Mouse (Mus musculus): ENCODE measurements at regions not wholly inside any gene's neighbourhood (a gene's known extent, or its start where the extent isn't known, plus 50 kb on each side); places are given as distances from the start of the nearest gene placed in this dataset.

- in situ Hi-C loops (cut with MboI, MseI), result no loop called here
These were observed 217.0 kb upstream of the Tbl1xr1 start for GRCm38 (mm10) chr3:21859436-21859835.

GRCm38 (mm10) chr3:21860915-21861635 lies 215.4 kb upstream of the Tbl1xr1 start:
- in situ Hi-C loops (cut with MboI, MseI), result no loop called here

- in situ Hi-C loops (cut with MboI, MseI), result no loop called here
These were observed 214.8 kb upstream of the Tbl1xr1 start for GRCm38 (mm10) chr3:21861636-21861970.

- in situ Hi-C loops (cut with MboI, MseI), result no loop called here
These were observed 212.1 kb upstream of the Tbl1xr1 start for GRCm38 (mm10) chr3:21864391-21864790.

- in situ Hi-C loops (cut with MboI, MseI), result no loop called here
These were observed 210.6 kb upstream of the Tbl1xr1 start for GRCm38 (mm10) chr3:21865856-21866255.

DNA sequence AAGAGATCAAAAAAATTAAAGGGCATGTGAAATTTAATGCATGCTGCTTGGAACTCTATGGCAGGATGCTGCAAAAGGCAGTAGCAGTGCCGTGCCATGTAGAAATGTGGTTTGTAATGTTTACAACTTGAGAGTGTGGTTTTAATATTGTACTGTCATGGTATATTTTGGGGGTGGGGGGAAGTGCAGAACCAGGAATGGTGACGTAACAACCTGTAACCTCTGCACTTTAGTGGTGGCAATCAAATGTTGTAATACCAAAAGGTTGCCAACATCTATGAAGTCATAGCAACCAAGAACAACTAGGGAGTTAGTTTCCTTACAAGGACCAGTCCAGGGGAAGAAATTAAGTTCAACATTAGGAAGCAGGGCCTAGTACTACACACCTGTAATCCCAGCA lies 198.1 kb upstream of the Tbl1xr1 start:
- in situ Hi-C loops (cut with MboI, MseI), result no loop called here

- in situ Hi-C loops (cut with MboI, MseI), result no loop called here
These were observed 192.2 kb upstream of the Tbl1xr1 start for GRCm38 (mm10) chr3:21884216-21884615.

- in situ Hi-C loops (cut with MboI, MseI), result no loop called here
These were observed 187.7 kb upstream of the Tbl1xr1 start for GRCm38 (mm10) chr3:21888710-21889109.

- in situ Hi-C loops (cut with MboI, MseI), result no loop called here
These were observed 184.5 kb upstream of the Tbl1xr1 start for GRCm38 (mm10) chr3:21891819-21892480.

GRCm38 (mm10) chr3:21892864-21893404 lies 183.5 kb upstream of the Tbl1xr1 start:
- in situ Hi-C loops (cut with MboI, MseI), result no loop called here

- in situ Hi-C loops (cut with MboI, MseI), result no loop called here
These were observed 180.9 kb upstream of the Tbl1xr1 start for GRCm38 (mm10) chr3:21895551-21895950.

DNA sequence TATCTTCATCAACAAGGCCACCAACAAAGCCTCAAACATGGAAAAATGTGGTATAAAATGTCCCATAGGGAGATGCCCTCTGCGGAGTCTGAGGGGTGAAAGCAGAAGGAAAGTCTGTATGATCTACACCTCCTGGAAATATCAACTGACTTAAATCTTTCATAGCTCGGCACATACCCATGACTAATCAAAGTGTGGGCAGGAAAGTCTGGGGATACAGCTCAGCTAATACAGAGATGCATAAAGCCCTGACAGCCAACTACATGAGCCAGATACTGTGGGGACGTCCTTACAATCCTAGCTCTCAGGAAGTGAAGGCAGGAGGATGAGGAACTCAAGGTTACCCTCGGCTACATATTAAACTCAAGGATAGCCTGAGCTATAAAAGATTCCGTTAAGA lies 178.2 kb upstream of the Tbl1xr1 start:
- in situ Hi-C loops (cut with MboI, MseI), result no loop called here

DNA sequence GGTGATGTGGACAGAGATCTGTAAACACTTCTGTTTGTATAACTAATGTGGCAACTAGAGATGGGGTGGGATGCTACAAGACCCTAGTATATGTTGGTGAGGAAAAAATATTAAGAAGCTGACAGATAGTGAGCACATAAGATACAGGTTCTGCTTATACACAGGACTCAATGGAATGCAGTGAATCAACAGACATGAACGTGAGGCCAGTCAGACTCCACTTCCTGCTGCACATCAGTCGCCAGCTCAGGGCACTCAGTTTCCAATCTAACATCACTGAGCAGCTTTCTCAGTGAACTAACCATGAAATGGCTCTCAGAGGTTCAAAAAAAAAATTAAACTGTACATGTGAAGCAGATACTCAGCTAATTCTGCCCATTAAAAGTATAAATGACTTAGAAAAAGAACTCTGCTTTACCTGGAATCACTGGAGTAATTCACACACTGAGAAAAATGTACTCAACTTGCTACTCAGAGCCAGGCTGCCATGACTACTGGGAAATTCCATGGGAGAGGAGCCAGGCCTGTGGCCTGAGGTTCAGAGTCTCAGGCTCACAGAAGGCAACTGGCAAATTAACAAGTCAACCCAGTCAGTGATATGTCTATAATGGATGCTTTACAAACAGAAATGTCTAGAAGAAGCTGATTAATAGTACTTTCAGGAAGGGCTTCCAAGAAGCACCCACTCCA lies 170.9 kb upstream of the Tbl1xr1 start:
- in situ Hi-C loops (cut with MboI, MseI), result loop anchor here (25.0 kb wide), 1 partner anchor 1243 kb away; no protein-coding TSS in a partner anchor

DNA sequence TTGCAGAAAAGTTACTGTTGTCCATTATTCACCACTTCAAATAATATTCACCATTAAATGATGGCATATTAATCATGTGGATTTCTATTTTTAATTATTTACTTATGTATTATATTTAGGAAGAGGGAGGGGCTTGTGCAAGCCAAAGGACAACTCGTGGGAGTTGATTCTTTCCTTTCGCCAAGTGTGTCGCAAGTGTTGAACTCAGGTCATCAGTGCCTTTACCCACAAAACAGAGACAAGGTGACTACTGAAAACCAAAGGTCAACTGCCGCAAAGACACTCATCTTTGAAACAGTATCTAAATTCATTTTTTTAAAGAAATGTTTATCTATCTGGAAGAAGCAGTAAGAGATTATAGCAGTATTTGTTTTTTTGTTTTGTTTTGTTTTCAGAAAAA lies 167.6 kb upstream of the Tbl1xr1 start:
- in situ Hi-C loops (cut with MboI, MseI), result loop anchor here (25.0 kb wide), 1 partner anchor 1247 kb away; no protein-coding TSS in a partner anchor

GRCm38 (mm10) chr3:21910080-21910479 lies 166.4 kb upstream of the Tbl1xr1 start:
- in situ Hi-C loops (cut with MboI, MseI), result loop anchor here (10.0 to 25.0 kb wide), 2 partner anchors 1045 to 1248 kb away; no protein-coding TSS in a partner anchor

DNA sequence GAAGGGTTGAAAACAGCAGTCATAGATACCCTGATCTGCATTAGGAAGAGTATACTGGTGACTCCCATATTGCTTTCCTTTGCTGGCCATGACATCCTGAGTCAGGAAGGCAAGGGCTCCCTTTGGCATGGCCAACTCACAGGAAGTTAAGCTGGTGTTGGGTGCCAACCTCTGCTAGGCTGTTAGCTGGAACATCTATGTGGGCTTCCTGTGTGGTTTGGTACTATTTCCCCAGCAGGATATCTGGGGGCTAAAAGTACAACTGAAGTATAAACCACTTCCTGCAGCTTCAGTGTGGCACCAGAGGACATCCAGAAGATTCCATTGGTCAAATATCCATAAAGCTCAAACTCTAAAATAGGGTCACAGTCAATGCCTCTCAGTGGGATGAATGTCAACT lies 165.4 kb upstream of the Tbl1xr1 start:
- in situ Hi-C loops (cut with MboI, MseI), result loop anchor here (10.0 to 25.0 kb wide), 2 partner anchors 1046 to 1249 kb away; no protein-coding TSS in a partner anchor

DNA sequence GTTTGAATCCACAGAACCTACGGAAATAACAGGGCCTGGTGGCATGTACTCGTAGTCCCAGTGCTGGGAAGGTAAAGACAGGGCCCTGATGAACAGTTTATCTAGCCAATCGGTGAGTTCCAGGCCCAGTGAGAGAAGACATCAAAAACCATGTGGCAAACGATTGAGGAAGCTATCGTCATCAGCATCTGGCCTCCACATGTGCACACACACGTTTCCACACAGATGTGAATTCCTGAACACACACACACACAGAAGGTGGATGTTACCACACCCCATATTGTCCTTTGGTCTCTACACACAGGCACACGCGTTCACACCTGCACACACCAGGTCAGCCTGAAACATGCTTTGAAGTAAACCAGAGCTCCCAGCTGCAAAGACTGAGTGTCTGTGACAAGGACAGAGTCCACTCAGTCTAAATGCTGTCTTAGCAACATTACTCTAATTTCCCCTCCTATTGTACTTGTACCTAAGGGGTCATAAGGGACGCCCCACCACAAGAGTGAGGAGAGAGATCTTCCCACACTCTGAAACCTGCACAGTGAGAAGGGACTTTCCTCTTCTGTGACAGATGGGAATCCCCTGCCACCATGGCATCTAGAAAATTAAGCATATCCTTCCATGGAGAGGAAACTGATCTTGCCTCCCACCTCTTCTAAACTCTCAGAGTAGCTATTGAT lies 159.1 kb upstream of the Tbl1xr1 start:
- in situ Hi-C loops (cut with MboI, MseI), result loop anchor here (5.0 to 25.0 kb wide), 3 partner anchors 95 to 1255 kb away; no protein-coding TSS in a partner anchor

GRCm38 (mm10) chr3:21918431-21918830 lies 158.0 kb upstream of the Tbl1xr1 start:
- in situ Hi-C loops (cut with MboI, MseI), result loop anchor here (5.0 to 25.0 kb wide), 3 partner anchors 96 to 1256 kb away; no protein-coding TSS in a partner anchor

DNA sequence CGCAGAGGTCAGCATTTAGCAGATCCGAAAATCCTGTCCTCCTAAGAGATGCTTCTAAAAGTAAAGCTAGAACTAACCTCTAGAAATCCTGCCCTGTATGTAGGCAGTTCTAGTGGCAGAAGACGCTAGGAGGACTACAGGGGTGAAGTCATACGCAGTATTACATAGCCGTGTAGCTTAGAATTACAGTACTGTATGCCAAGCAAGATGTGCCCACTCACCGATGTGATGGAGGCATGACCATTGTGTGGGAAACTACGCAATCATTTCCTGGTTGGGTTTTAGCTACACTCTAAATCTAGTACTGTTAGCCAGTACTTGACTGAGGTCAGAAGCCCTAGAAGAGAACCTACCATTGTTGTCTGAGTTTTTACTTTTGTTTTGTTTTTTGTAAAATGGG lies 156.5 kb upstream of the Tbl1xr1 start:
- in situ Hi-C loops (cut with MboI, MseI), result loop anchor here (5.0 to 25.0 kb wide), 3 partner anchors 98 to 1258 kb away; no protein-coding TSS in a partner anchor

DNA sequence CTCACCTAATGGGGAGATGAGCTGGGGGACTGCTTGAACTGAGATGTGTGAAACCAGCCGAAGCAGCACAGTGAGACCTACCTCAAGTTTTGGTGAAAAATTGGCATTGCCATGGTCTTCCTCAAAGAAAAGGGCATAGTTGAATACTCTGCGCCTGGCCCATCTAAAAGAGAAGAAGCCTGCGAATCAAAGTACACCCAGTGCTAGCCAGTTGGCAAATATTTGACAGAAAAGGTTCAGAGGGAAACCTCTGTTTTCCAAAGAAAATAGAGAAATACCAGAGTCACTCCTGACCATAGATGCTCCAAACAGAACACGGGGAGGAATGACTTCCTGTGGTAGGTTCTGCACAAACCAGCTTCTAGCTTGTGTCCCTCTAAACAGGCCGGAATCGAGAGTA lies 144.5 kb upstream of the Tbl1xr1 start:
- in situ Hi-C loops (cut with MboI, MseI), result loop anchor here (10.0 kb wide), 1 partner anchor 213 kb away; no protein-coding TSS in a partner anchor

DNA sequence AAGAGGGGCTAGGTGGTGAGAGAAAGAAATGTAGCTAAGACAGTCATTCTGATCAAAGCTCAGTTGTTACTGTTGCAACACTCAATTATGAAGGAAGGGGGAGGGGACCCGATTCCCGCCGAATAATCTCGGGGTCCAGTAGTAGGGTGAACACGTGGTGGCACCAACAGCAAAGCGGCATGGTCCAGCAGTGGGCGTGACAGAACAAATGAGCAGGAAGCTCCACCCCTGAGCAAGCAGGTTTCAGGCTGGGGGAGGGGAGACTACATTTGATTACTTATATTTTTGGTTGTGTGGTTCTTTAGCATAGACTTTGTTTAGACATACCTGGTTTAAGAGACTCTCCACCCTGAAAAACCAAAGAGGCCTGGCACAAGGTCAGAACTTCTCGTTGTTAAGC lies 143.8 kb upstream of the Tbl1xr1 start:
- in situ Hi-C loops (cut with MboI, MseI), result loop anchor here (10.0 kb wide), 1 partner anchor 212 kb away; no protein-coding TSS in a partner anchor

Data from regulatory T cell (primary cell).